Mouse (Mus musculus): Measurements from ENCODE around the gene Trmt1. TPM values are rescaled to one million over a fixed set of nuclear protein-coding genes. Genes with fewer than 3 reads are reported as not detected.
A peak's percentile ranks its signal among the peaks of the same experiment; 100 is the strongest.

Trmt1 gene
- polyA plus RNA-seq, 1 experiment: 86.7 TPM

GRCm38 (mm10) chr8:84657680-84658079, 28.4 kb upstream of the Trmt1 start:
- Histone ChIP-seq H3K4me3 (ENCODE audit: insufficient read depth, low read length) (no peak overlapping the region), H3K27ac (ENCODE audit: insufficient read depth, low read length) (no peak overlapping the region), H3K4me1 (ENCODE audit: control insufficient read depth, insufficient read depth, low read length) (peaks cover 3% of the 10 kb centered on the region; the same call in 1 of the 2 replicates)
- TF ChIP-seq CTCF (IDR thresholded peaks at IDR 0.05; ENCODE audit: borderline replicate concordance, insufficient read depth, low read length) (no peak), POLR2A (IDR thresholded peaks at IDR 0.05; ENCODE audit: low read depth, low read length) (no peak)

DNA sequence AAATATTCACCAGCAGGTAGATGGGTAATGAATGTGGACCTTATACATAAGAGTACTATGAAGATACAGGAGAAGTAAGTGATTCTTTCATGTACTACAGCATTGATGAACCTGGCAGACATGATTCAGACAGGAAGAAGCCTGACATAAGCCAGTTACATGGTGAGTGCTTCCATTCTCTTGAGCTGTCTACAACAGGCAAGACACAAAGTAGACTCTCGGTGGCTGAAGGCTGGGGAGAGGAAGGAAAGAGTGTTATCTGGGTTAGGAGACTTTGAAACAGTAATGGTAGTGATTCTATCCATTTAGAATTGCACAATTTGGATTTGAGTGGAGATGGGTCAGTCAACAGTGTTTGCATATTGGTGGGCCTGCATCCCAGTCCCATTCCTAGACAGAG, 27.2 kb upstream of the Trmt1 start:
- TF ChIP-seq CTCF (IDR thresholded peaks at IDR 0.05; ENCODE audit: borderline replicate concordance, insufficient read depth, low read length) (no peak), POLR2A (IDR thresholded peaks at IDR 0.05; ENCODE audit: low read depth, low read length) (no peak)
- peaks cover 3% of the 10 kb centered on the region; the same call in 1 of the 2 replicates for H3K4me1 ChIP-seq (ENCODE audit: control insufficient read depth, insufficient read depth, low read length)
- no peak overlapping the region for H3K4me3 ChIP-seq (ENCODE audit: insufficient read depth, low read length)
- H3K27ac ChIP-seq (ENCODE audit: insufficient read depth, low read length): no peak overlapping the region

DNA sequence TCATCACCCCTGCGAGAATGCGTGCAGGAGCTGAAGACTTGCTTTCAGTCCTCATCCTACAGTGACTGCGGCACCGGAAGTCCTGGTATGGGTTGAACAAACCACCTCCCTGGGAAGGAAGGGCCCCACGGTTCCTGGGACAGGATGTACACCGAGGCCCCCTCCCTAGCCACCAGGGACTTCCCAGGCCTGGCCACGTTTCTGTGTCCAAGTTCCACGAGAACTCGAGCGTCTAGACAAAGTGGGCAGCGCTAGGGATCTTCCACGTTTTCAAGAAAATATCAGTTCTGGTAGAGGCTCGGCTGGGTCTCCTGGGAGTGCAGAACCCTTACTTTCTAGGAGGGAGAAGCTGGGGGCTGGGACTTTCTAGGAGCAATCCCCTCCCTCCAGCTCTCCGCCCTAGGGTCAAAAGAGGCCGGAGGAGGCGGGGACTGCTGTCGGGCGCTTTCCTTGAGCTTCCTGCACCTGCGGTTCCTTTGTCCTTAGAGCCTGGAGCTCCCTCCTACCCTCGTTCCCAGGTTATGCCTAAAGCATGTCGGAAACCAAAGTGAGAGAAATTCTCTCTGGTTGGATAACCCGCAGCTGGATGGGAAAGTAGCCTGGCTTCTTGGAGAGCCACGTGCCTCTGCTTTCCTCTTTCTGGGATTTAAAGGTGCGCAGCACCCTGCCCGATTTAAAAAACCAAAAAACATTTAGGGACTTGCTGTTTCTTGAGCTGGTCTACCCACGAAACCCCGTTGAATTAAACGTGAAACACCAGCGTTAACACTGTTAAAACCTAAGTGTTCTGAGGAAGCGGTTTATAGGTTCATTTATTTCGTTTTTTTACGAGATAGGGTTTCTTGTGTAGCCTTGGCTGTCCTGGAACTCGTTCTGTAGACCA, 25.9 kb upstream of the Trmt1 start:
- TF ChIP-seq CTCF (IDR thresholded peaks at IDR 0.05; ENCODE audit: borderline replicate concordance, insufficient read depth, low read length): no peak
- TF ChIP-seq POLR2A (IDR thresholded peaks at IDR 0.05; ENCODE audit: low read depth, low read length): peak; percentile 69
- peak overlapping the region; percentile 85 for H3K27ac ChIP-seq (ENCODE audit: insufficient read depth, low read length)
- peaks cover 3% of the 10 kb centered on the region; the same call in 1 of the 2 replicates for H3K4me1 ChIP-seq (ENCODE audit: control insufficient read depth, insufficient read depth, low read length)
- peak overlapping the region; percentile 69 for H3K4me3 ChIP-seq (ENCODE audit: insufficient read depth, low read length)

- Histone ChIP-seq H3K4me3 (ENCODE audit: insufficient read depth, low read length) (peak overlapping the region; percentile 69), H3K27ac (ENCODE audit: insufficient read depth, low read length) (peak overlapping the region; percentile 85), H3K4me1 (ENCODE audit: control insufficient read depth, insufficient read depth, low read length) (peaks cover 3% of the 10 kb centered on the region; the same call in 1 of the 2 replicates)
- TF ChIP-seq CTCF (IDR thresholded peaks at IDR 0.05; ENCODE audit: borderline replicate concordance, insufficient read depth, low read length) (no peak), POLR2A (IDR thresholded peaks at IDR 0.05; ENCODE audit: low read depth, low read length) (peak; percentile 20; the same call in 1 of the 2 replicates)
These were observed 25.2 kb upstream of the Trmt1 start for GRCm38 (mm10) chr8:84660819-84661457.

DNA sequence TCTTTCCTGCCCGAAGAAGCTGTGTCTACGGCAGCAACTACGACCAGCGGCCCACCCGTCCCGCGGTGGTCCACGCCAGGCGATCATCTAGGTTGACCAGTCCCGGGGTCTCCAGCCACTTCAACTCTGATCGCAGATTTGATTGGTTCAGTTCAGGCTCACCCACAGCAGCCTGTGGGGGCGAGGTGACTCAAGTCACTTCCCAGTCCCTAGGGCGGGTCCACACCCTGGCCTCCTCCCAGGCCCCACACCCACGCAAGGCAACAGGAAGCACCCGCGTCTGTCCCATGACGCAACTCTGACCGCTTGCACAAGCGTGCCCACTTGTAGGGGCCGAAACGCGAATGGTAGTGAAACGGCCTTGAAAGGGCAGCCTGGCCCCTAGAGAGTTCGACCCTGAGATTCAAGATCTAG, 24.6 kb upstream of the Trmt1 start:
- peaks cover under 1% of the 10 kb centered on the region; the same call in 1 of the 2 replicates for H3K4me1 ChIP-seq (ENCODE audit: control insufficient read depth, insufficient read depth, low read length)
- peak overlapping the region; percentile 85 for H3K27ac ChIP-seq (ENCODE audit: insufficient read depth, low read length)
- H3K4me3 ChIP-seq (ENCODE audit: insufficient read depth, low read length): peak overlapping the region; percentile 69
- TF ChIP-seq CTCF (IDR thresholded peaks at IDR 0.05; ENCODE audit: borderline replicate concordance, insufficient read depth, low read length): no peak
- TF ChIP-seq POLR2A (IDR thresholded peaks at IDR 0.05; ENCODE audit: low read depth, low read length): peak; percentile 83

- Histone ChIP-seq H3K4me3 (ENCODE audit: insufficient read depth, low read length) (peak overlapping the region; percentile 69), H3K27ac (ENCODE audit: insufficient read depth, low read length) (peak overlapping the region; percentile 85), H3K4me1 (ENCODE audit: control insufficient read depth, insufficient read depth, low read length) (no peaks in the 10 kb centered on the region)
- TF ChIP-seq CTCF (IDR thresholded peaks at IDR 0.05; ENCODE audit: borderline replicate concordance, insufficient read depth, low read length): no peak
- no peak; the same call in 1 of the 2 replicates for TF ChIP-seq POLR2A (IDR thresholded peaks at IDR 0.05; ENCODE audit: low read depth, low read length)
These were observed 24.0 kb upstream of the Trmt1 start for GRCm38 (mm10) chr8:84661961-84662571.

DNA sequence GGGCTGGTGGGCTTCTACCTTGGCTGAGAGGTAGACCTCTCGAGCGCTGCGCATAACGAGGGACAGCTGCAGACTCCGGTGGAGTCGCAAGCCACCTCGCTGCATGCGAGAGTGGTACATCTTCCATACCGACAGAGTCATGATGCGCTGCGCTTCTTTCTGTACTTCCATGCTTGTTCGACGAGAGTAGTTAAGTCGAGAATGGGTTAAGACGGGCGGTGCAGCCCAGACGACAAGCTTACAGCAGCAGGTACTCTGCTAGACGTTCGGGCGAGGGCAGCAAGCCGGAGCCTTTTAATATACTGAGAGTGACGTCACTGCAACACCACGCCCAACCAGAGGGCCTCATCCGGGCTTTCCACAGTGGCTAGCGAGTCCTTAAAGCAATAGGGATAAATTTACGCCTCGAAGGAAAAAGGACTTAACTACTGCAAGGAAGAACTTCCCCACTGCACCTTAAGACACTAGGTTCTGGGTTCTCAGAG, 23.5 kb upstream of the Trmt1 start, which contains the start of gene Ier2:
TSS of gene Ier2 (minus strand) at position 272 of the 485 bp plus-strand sequence.
- H3K4me1 ChIP-seq (ENCODE audit: control insufficient read depth, insufficient read depth, low read length): no peaks in the 10 kb centered on the region
- H3K27ac ChIP-seq (ENCODE audit: insufficient read depth, low read length): peak within 1 kb of the TSS; percentile 85
- H3K4me3 ChIP-seq (ENCODE audit: insufficient read depth, low read length): peak within 1 kb of the TSS; percentile 69
- TF ChIP-seq CTCF (IDR thresholded peaks at IDR 0.05; ENCODE audit: borderline replicate concordance, insufficient read depth, low read length) (no peak), POLR2A (IDR thresholded peaks at IDR 0.05; ENCODE audit: low read depth, low read length) (peak; percentile 100)

DNA sequence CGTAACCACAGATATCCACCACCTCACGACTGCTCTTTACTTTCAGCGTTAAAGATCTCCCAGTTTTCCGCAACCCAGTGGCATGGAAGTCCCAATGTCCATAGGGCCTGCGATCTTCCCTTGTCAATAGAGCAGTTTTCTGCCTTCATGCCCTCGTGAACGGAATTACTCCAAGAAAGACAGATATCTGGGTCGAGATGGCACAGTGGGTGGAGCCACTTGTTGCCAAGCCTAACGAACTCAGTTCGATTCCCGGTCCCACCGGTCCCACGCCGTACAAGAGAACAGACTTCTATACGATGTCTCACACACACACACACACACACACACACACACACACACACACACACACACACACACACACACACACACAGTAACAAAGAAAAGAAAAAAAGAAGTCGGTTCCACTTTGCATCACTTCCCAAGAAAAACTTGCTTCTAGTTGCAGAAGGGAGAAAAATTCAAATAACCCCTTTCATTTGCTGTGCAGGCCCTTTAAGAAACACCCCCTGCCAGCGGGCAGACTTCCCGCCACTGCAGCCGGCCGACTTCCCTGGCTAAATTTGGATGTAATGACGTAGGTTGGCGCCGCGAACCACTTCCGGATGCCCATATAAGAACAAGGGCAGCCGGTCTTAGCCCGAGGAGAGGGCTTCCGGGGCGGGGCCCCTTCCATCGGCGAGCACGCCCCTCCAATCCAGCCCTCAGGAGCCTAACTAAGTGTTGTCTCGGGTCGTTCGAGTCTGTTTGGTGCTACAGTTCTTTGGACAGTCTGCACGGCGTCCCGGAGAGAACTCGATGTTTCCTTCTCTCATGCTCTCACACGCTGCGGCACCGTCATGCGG, 22.4 kb upstream of the Trmt1 start:
- TF ChIP-seq CTCF (IDR thresholded peaks at IDR 0.05; ENCODE audit: borderline replicate concordance, insufficient read depth, low read length): no peak
- TF ChIP-seq POLR2A (IDR thresholded peaks at IDR 0.05; ENCODE audit: low read depth, low read length): peak; percentile 99
- no peaks in the 10 kb centered on the region for H3K4me1 ChIP-seq (ENCODE audit: control insufficient read depth, insufficient read depth, low read length)
- H3K27ac ChIP-seq (ENCODE audit: insufficient read depth, low read length): peak overlapping the region; percentile 82
- H3K4me3 ChIP-seq (ENCODE audit: insufficient read depth, low read length): peak overlapping the region; percentile 71
